Comparison of ENCODE assay signal across 9 mouse cellular contexts in genomic region chr9:49051349-49051748, GRCm38 (mm10). TPM values are rescaled to one million over a fixed set of nuclear protein-coding genes. Genes with fewer than 3 reads are reported as not detected.
DNase-seq lines count a peak whose midpoint lies in the region; ATAC-seq lines count a peak whose summit lies in the region.
"Had no signal": no experiment of that assay in that cellular context is flagged by ENCODE, and none has a peak within 500 bp of the region (broad histone marks: within the 10 kb centered on the region; RNA-seq: fewer than 3 reads in every experiment).

No protein-coding gene starts in this region.

- no peaks in the 10 kb centered on the region for H3K27me3 ChIP-seq in midbrain, embryonic 14.5 days (ENCODE audit: control insufficient read depth, insufficient read depth, low read length)
- no peaks in the 10 kb centered on the region for H3K27me3 ChIP-seq in midbrain, embryonic 16.5 days (ENCODE audit: control insufficient read depth, insufficient read depth, low read depth, low read length)
- no peaks in the 10 kb centered on the region for H3K27me3 ChIP-seq in limb, embryonic 11.5 days (ENCODE audit: control insufficient read depth, insufficient read depth, low read length)
- H3K27me3 ChIP-seq: hindbrain, embryonic 15.5 days had no signal

- no peak overlapping the region for H3K4me3 ChIP-seq in midbrain, embryonic 14.5 days (replicated peaks; ENCODE audit: low read depth, low read length)
- H3K4me3 ChIP-seq in midbrain, embryonic 16.5 days (ENCODE audit: low read depth, low read length), result no peak overlapping the region
- no peak overlapping the region for H3K4me3 ChIP-seq in limb, embryonic 11.5 days (ENCODE audit: low read depth, low read length)
- H3K4me3 ChIP-seq: hindbrain, embryonic 15.5 days had no signal

- WGBS in midbrain, embryonic 14.5 days, result 15% methylated on average over 5 of the region's 5 CpGs
- 10% methylated on average over 5 of the region's 5 CpGs for WGBS in midbrain, embryonic 16.5 days
- WGBS in limb, embryonic 11.5 days, result 20% methylated on average over 5 of the region's 5 CpGs

- 0 out of 2 replicates have a peak, but pooled peaks cover 3% of the 10 kb centered on the region for H3K4me1 ChIP-seq in midbrain, embryonic 14.5 days (ENCODE audit: control insufficient read depth, insufficient read depth, low read length)
- peaks cover 9% of the 10 kb centered on the region for H3K4me1 ChIP-seq in midbrain, embryonic 16.5 days (ENCODE audit: control insufficient read depth, insufficient read depth, low read length)
- peaks cover 1% of the 10 kb centered on the region; the same call in 1 of the 2 replicates for H3K4me1 ChIP-seq in limb, embryonic 11.5 days (ENCODE audit: control insufficient read depth, insufficient read depth, low read length)

- no peak overlapping the region for H3K4me2 ChIP-seq in midbrain, embryonic 14.5 days (ENCODE audit: low read length)
- H3K4me2 ChIP-seq in midbrain, embryonic 16.5 days (ENCODE audit: low read length), result no peak overlapping the region
- no peak overlapping the region for H3K4me2 ChIP-seq in limb, embryonic 11.5 days (ENCODE audit: low read depth, severe bottlenecking)
- H3K4me2 ChIP-seq: hindbrain, embryonic 15.5 days had no signal

- H3K9me3 ChIP-seq in midbrain, embryonic 14.5 days (ENCODE audit: control insufficient read depth, low read length), result no peaks in the 10 kb centered on the region
- H3K9me3 ChIP-seq in midbrain, embryonic 16.5 days (replicated peaks; ENCODE audit: control insufficient read depth, low read length, poor library complexity, severe bottlenecking), result no peaks in the 10 kb centered on the region
- no peaks in the 10 kb centered on the region for H3K9me3 ChIP-seq in limb, embryonic 11.5 days (ENCODE audit: control insufficient read depth, low read length)
- H3K9me3 ChIP-seq: hindbrain, embryonic 15.5 days had no signal

- no peaks in the 10 kb centered on the region for H3K36me3 ChIP-seq in midbrain, embryonic 14.5 days (ENCODE audit: control insufficient read depth, insufficient read depth, low read length)
- no peaks in the 10 kb centered on the region for H3K36me3 ChIP-seq in midbrain, embryonic 16.5 days (ENCODE audit: control insufficient read depth, insufficient read depth, low read length)
- H3K36me3 ChIP-seq in limb, embryonic 11.5 days (ENCODE audit: control insufficient read depth, insufficient read depth, low read length), result no peaks in the 10 kb centered on the region
- H3K36me3 ChIP-seq: hindbrain, embryonic 15.5 days had no signal

- DNase-seq in midbrain, embryonic 14.5 days, result peak; percentile 88
- peak; percentile 12 for DNase-seq in adrenal gland, adult 8-10 months
- DNase-seq in embryo, embryonic 11 days, result peak; percentile 71
- peak; percentile 18 for DNase-seq in hindlimb bud, embryonic 11.5 days (ENCODE audit: extremely low spot score, low read depth, low spot score)
- peak; percentile 72 for DNase-seq in limb, embryonic 11.5 days (ENCODE audit: low spot score)
- peak; percentile 82 for DNase-seq in retina, postnatal 1 day
- DNase-seq in thymus, postnatal 4 days, result peak; percentile 81

- H3K9ac ChIP-seq in midbrain, embryonic 14.5 days (replicated peaks; ENCODE audit: low read length), result no peak overlapping the region
- no peak overlapping the region for H3K9ac ChIP-seq in midbrain, embryonic 16.5 days (ENCODE audit: low read depth, low read length)
- no peak overlapping the region for H3K9ac ChIP-seq in limb, embryonic 11.5 days (ENCODE audit: low read length)
- H3K9ac ChIP-seq: hindbrain, embryonic 15.5 days had no signal

- ATAC-seq in midbrain, embryonic 14.5 days (ENCODE audit: low FRiP score, low TSS enrichment), result no peak
- ATAC-seq in midbrain, embryonic 16.5 days, result no peak
- ATAC-seq in limb, embryonic 11.5 days (ENCODE audit: insufficient number of reproducible peaks, low FRiP score, low TSS enrichment, low read depth), result no peak

- no peak overlapping the region for H3K27ac ChIP-seq in midbrain, embryonic 14.5 days (replicated peaks; ENCODE audit: low read depth, low read length)
- no peak overlapping the region for H3K27ac ChIP-seq in midbrain, embryonic 16.5 days (ENCODE audit: low read length)
- no peak overlapping the region for H3K27ac ChIP-seq in limb, embryonic 11.5 days (replicated peaks; ENCODE audit: low read depth, low read length)
- H3K27ac ChIP-seq: hindbrain, embryonic 15.5 days had no signal

RNA-seq across cellular contexts. Expression of gene Zw10, which starts 4.1 kb away (rescaled TPM):
- polyA plus RNA-seq in midbrain, embryonic 14.5 days (2014; fragmentation: Nextera tagmentation; extraction: Ambion mirVana), result 18.6 and 28.0 TPM in 2 replicates
- 26.4 and 27.2 TPM in 2 replicates for polyA plus RNA-seq in midbrain, embryonic 16.5 days (2015; fragmentation: Nextera tagmentation; extraction: Ambion mirVana)
- total RNA-seq in adrenal gland, adult 8-10 months (2022), result 10 to 100 TPM; 14.6 to 22.2 (median 19.4) TPM
- 60.2 and 60.4 TPM in 2 replicates for polyA plus RNA-seq in limb, embryonic 11.5 days (2014; fragmentation: Nextera tagmentation; extraction: Ambion mirVana)

RNA-seq across cellular contexts. Expression of gene Tmprss5, which starts 29.7 kb away (rescaled TPM):
- 0.70 and 1.7 TPM in 2 replicates for polyA plus RNA-seq in midbrain, embryonic 14.5 days (2014; fragmentation: Nextera tagmentation; extraction: Ambion mirVana)
- 0.83 and 1.4 TPM in 2 replicates for polyA plus RNA-seq in midbrain, embryonic 16.5 days (2015; fragmentation: Nextera tagmentation; extraction: Ambion mirVana)
- 1 to 10 TPM in 2 of 4 experiments, under 1 TPM in 2; 0.42 to 1.1 (median 0.86) TPM for total RNA-seq in adrenal gland, adult 8-10 months (2022)
- polyA plus RNA-seq in limb, embryonic 11.5 days (2014; fragmentation: Nextera tagmentation; extraction: Ambion mirVana), result 0.11 TPM in 1 of 2 replicates, not detected in the other

Comparison
In these comparisons a context has a peak if more than half of its experiments do, and no peak if none do; other contexts are left out.
1. DNase-seq: peak in every context shown above with its lines; median percentile 88 in midbrain, embryonic 14.5 days; 82 in retina, postnatal 1 day; 81 in thymus, postnatal 4 days; 72 in limb, embryonic 11.5 days; 71 in embryo, embryonic 11 days; 18 in hindlimb bud, embryonic 11.5 days; 12 in adrenal gland, adult 8-10 months.